Mouse (Mus musculus): ENCODE data around the gene Ccdc171.

DNA sequence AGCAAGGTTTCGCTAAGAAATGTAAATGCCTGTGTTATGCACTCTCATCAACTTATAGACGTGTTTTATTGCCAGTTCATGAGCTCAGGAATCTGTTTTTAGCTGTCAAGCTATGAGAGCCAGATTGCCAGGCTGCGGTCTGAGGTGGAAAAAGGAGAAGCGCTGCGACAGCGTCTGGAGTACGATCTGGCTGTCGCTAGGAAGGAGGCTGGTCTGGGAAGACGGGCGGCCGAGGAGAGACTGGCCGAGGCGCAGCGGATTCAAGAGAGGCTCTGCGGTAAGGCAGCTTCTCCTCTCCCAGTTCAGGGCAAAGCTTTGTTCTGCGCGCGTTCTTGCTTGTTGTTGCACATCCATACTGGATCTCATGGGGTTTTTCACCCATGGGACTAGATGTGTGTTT lies 24.2 kb downstream of the Ccdc171 start:
- TF ChIP-seq CTCF (IDR thresholded peaks at IDR 0.05; ENCODE audit: low read depth, low read length) (no peak), EP300 (IDR thresholded peaks at IDR 0.05; ENCODE audit: insufficient read depth, low read depth, low read length) (no peak), POLR2A (IDR thresholded peaks at IDR 0.05; ENCODE audit: insufficient read depth, low read length) (no peak)
